Mouse (Mus musculus): ENCODE results near the gene Zfp54.

DNA sequence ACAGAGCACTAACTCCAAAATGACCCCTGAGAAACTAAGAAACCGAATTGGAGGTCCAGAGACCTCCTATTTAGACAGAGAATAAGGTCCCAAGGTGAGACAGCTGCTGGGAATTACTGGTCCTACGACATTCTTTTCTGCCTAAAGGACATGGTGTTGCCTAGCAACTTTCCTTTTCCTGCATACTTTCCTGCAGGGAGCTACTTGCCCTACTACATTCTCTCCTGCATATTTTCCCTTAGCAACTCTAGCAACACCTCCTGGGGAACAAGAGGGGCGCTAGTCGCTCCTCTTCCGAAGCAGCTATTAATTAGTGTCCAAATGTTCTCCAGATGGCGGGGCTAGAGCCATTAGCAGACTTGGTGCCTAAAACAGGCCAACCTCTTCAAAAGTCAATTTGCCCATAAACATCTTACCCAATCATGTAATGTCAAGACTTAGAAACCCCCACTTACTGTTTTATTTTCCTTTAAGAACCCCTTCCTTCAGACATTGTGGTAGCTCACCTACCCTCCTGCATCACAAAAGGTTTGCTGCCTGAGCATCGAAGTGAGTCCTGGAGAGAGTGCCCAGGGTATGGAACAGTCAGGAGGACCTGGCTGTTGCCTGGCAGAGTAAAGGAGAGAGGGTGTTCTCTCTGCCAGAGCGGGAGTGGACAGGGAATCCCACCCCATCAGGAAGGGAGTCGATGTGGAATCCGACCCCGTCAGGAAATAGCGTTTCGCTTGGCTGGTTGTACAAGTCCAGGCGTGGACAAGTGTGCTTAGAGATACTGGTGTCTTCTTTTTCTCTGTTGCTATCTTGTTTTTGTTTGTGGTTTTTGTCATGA lies 50.5 kb downstream of the Zfp54 start:
- TF ChIP-seq EP300 (IDR thresholded peaks at IDR 0.05; ENCODE audit: insufficient read depth, low read depth, low read length) (no peak), POLR2A (IDR thresholded peaks at IDR 0.05; ENCODE audit: insufficient read depth, low read depth, low read length) (no peak)

Measured in heart, adult 2 months (tissue).